Mouse (Mus musculus): Measurements from ENCODE around the gene Lgmn. TPM values are rescaled to one million over a fixed set of nuclear protein-coding genes. Genes with fewer than 3 reads are reported as not detected.

Gene Lgmn
- polyA plus RNA-seq (2012; rRNA removed): 40.0 and 41.4 TPM in 2 replicates

DNA sequence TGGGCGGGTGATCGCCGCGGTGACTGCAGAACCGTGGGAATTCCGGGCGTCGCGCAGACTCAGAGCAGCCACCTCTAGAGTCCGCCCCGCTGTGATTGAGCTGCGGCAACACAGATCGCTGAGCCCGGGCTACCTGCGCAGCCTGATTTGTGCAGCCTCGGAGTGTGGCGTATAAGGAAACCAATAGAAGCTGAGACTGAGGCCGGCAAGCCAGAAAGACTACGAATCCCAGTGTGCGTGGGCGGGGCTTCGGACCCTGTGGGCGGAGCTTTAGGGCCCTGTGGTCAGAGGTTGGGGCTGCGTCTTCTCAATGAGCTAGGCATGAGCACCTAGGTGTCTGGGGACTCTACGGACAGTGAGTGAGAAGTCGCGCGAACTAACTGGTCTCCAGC is at the start of gene Lgmn:
TSS of gene Lgmn (minus strand) at position 182 of the 392 bp plus-strand sequence.

DNA sequence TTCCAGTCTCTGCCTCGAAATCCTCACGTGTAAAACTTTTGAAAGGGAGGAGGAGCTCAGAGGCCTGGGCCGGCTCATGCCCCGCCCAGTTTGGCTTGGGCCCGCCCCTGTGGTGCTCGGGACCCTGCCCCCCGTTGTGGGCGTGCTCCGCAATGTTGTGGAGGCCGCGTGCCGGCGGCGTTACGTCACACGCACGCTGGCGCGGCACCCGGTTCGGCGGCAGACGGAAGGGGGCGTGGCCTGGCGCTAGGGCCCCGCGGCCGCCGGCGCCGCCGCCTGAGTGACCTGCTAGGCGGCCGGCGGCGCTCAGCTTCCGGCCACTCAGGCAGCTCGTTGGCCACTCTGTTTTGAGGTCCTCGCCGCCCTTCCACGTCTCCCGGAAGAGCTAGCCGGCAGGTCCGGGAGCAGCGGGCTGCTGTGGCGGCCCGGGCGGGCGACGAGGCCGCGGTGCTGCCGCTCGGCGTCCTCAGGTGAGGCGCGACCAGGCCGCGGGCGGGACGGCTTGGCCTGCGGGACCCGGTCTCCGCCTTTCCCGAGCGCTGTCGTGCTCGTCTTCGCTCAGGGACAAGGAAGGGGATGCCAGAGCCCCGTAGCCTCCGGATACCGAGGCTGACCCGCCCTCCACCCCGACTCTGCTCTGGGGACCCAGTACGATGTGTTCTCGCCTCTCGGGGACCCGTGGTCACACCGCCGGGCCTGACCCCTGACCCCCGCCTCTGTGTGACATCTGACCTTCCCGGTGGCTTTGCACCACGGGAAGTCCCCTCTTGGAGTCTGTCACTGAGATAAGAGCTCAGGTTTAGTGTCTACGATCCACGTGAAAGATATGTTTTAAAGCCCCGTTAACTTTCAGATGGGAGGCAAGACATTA is 29.5 kb upstream of the Lgmn start, which contains the start of gene Golga5:
TSS of gene Golga5 (plus strand) at position 242 of the 871 bp plus-strand sequence.

Other genes starting within 250 kb of the Lgmn start
- gene Rin3, start 156.8 kb downstream of the Lgmn start, polyA plus RNA-seq (2012; rRNA removed): 3.4 and 4.5 TPM in 2 replicates
- gene Golga5, start 29.3 kb upstream of the Lgmn start, polyA plus RNA-seq (2012; rRNA removed): 23.1 and 26.3 TPM in 2 replicates
- gene Chga, start 115.2 kb upstream of the Lgmn start, polyA plus RNA-seq (2012; rRNA removed): 15.3 and 22.4 TPM in 2 replicates